Mouse (Mus musculus) right cerebral cortex, postnatal 10 days (tissue): ENCODE data around the gene Lrwd1.

Experiments used
- DNase-seq, 2 experiments: peaks; one replicate each; pipeline ENCODE4 v3.0.0; 2021; ENCODE audit warnings: low spot score in 2 of 2

Gene Lrwd1

GRCm38 (mm10) chr5:136091927-136092326 is 43.9 kb downstream of the Lrwd1 start:
- DNase-seq, result no peak

GRCm38 (mm10) chr5:136088821-136089575 is 46.9 kb downstream of the Lrwd1 start:
- DNase-seq, result no peak

GRCm38 (mm10) chr5:136086290-136086689 is 49.6 kb downstream of the Lrwd1 start:
- no peak for DNase-seq

- no peak for DNase-seq
Observed at GRCm38 (mm10) chr5:136084891-136085651, 50.8 kb downstream of the Lrwd1 start.

- DNase-seq, result no peak
Observed at GRCm38 (mm10) chr5:136084144-136084881, 51.6 kb downstream of the Lrwd1 start.

GRCm38 (mm10) chr5:136083669-136084107 is 52.2 kb downstream of the Lrwd1 start, which contains the start of gene Rasa4:
Gene Rasa4 (plus strand): TSS chr5:136083916.
- DNase-seq, result peak; percentile 97

- no peak for DNase-seq
Observed at GRCm38 (mm10) chr5:136082345-136082744, 53.5 kb downstream of the Lrwd1 start.

GRCm38 (mm10) chr5:136078136-136078535 is 57.7 kb downstream of the Lrwd1 start:
- DNase-seq, result no peak

GRCm38 (mm10) chr5:136077001-136077550 is 58.8 kb downstream of the Lrwd1 start:
- DNase-seq, result no peak

GRCm38 (mm10) chr5:136076284-136076683 is 59.6 kb downstream of the Lrwd1 start:
- DNase-seq, result peak; percentile 49 to 58

- no peak for DNase-seq
Observed at GRCm38 (mm10) chr5:136075076-136075475, 60.8 kb downstream of the Lrwd1 start.

- no peak for DNase-seq
Observed at GRCm38 (mm10) chr5:136073526-136073925, 62.3 kb downstream of the Lrwd1 start.

- DNase-seq, result no peak
Observed at GRCm38 (mm10) chr5:136073051-136073450, 62.8 kb downstream of the Lrwd1 start.
